Mouse (Mus musculus): ENCODE results near the gene 0610010F05Rik. TPM values are rescaled to one million over a fixed set of nuclear protein-coding genes. Genes with fewer than 3 reads are reported as not detected.

0610010F05Rik gene
- polyA plus RNA-seq, 1 experiment from 2014 or later = 21.3 TPM

DNA sequence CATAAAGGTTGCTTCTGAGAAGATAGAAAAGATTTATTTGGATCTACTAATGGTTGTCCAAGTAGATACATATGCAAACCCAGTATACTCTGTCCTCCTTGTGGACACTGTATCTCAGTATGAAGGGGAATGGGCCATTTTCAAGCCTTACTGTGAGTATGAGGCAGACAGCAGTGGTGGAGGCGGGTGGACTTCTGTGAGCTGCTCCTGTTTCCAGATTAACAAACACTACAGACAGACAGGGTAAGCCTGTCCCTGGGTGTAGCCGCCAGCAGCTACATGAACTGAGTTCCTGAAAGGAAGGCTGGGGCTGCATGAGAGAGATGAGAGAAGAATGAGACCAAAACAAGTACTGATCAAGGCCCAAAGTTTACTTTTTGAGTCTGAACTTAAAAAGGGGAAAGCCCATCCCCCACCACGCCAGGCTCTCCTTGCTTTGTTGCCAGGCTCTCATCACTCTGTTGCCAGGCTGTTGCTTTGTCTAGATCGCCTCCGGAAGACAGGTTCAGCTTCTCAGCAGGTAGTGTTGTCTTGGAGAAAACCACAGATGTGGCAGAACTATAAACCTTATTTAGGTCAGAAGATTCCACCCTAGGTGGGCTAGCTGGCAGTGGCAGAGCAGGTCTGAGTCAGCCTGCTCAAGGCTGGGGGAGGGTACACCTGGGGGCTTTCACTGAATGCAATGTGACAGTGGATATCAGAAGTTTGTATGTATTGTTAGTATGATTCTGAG lies 112.8 kb downstream of the 0610010F05Rik start, which contains the start of gene 1700093K21Rik:
TSS of gene 1700093K21Rik (minus strand) at position 683 of the 733 bp plus-strand sequence.
- WGBS = 61% methylated on average over 5 of the region's 5 CpGs
- ATAC-seq (replicated peaks; ENCODE audit: low FRiP score) (no peak), DNase-seq (ENCODE audit: low spot score) (no peak)
- no peak within 1 kb of the TSS for H3K9ac ChIP-seq (ENCODE audit: low read depth, low read length)
- H3K27me3 ChIP-seq (replicated peaks; ENCODE audit: control insufficient read depth, insufficient read depth, low read length) = no peaks in the 10 kb centered on the region
- no peak within 1 kb of the TSS for H3K4me2 ChIP-seq
- no peaks in the 10 kb centered on the region for H3K36me3 ChIP-seq (ENCODE audit: control insufficient read depth, insufficient read depth, low read length)
- H3K27ac ChIP-seq (ENCODE audit: low read depth, low read length) = no peak within 1 kb of the TSS
- H3K9me3 ChIP-seq (ENCODE audit: control insufficient read depth, low read length) = no peaks in the 10 kb centered on the region
- H3K4me3 ChIP-seq (ENCODE audit: low read depth, low read length) = no peak within 1 kb of the TSS
- H3K4me1 ChIP-seq (replicated peaks; ENCODE audit: control insufficient read depth, insufficient read depth, low read length) = no peaks in the 10 kb centered on the region

DNA sequence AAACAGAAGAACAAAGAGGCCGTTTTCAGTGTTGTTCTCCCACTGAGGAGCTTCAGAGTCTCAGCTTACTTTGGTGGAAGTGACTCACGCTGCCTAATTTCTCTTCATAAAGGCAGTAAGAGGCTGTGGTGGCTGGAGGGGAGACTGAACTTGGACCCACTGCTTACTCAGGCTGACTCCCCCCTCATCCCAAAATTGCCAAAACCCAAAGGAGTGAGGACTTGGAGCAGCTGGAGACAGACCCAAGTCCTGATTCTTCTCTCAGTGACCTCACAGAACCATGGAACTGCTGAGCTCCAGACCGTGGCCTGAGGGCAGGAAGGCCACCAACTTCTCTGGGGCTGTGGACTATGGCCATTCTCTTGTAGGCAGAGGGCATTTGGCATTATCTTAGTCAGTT lies 114.5 kb downstream of the 0610010F05Rik start:
- no peak overlapping the region for H3K9ac ChIP-seq (ENCODE audit: low read depth, low read length)
- no peak for ATAC-seq (replicated peaks; ENCODE audit: low FRiP score)
- no peaks in the 10 kb centered on the region for H3K4me1 ChIP-seq (replicated peaks; ENCODE audit: control insufficient read depth, insufficient read depth, low read length)
- no peak overlapping the region for H3K27ac ChIP-seq (ENCODE audit: low read depth, low read length)
- 78% methylated on average over 3 of the region's 3 CpGs for WGBS
- DNase-seq (ENCODE audit: low spot score) = no peak
- no peak overlapping the region for H3K4me2 ChIP-seq
- no peaks in the 10 kb centered on the region for H3K27me3 ChIP-seq (replicated peaks; ENCODE audit: control insufficient read depth, insufficient read depth, low read length)
- no peak overlapping the region for H3K4me3 ChIP-seq (ENCODE audit: low read depth, low read length)
- H3K36me3 ChIP-seq (ENCODE audit: control insufficient read depth, insufficient read depth, low read length) = no peaks in the 10 kb centered on the region
- no peaks in the 10 kb centered on the region for H3K9me3 ChIP-seq (ENCODE audit: control insufficient read depth, low read length)

DNA sequence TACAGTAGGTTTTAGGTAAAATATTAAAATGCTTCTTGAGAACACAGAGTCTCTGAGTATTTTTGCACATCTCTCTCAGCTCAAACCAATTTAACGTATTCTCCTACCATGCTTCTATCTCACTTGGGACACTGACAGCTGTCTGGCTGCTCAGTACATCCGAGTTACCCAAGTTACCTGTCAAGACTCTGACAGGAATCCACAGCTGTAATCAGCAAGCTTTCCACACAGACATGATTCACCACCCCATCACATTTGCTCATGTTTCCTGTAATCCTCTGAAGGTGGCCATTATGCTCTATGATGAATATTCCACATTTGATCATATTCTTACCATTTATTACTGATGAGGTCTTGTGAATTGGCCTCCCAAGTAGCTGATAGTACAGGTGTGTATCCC lies 118.1 kb downstream of the 0610010F05Rik start:
- ATAC-seq (replicated peaks; ENCODE audit: low FRiP score) = no peak
- Histone ChIP-seq H3K27me3 (replicated peaks; ENCODE audit: control insufficient read depth, insufficient read depth, low read length) (no peaks in the 10 kb centered on the region), H3K4me3 (ENCODE audit: low read depth, low read length) (no peak overlapping the region), H3K9ac (ENCODE audit: low read depth, low read length) (no peak overlapping the region), H3K27ac (ENCODE audit: low read depth, low read length) (no peak overlapping the region), H3K9me3 (ENCODE audit: control insufficient read depth, low read length) (no peaks in the 10 kb centered on the region), H3K4me1 (replicated peaks; ENCODE audit: control insufficient read depth, insufficient read depth, low read length) (no peaks in the 10 kb centered on the region), H3K4me2 (no peak overlapping the region), H3K36me3 (ENCODE audit: control insufficient read depth, insufficient read depth, low read length) (no peaks in the 10 kb centered on the region)
- 59% methylated on average over 2 of the region's 2 CpGs for WGBS
- DNase-seq (ENCODE audit: low spot score) = no peak

Other genes starting within 250 kb of the 0610010F05Rik start
- 76.8 and 79.6 TPM in 2 replicates for gene Ahsa2, start 135.6 kb downstream of the 0610010F05Rik start, polyA plus RNA-seq (2014; fragmentation: Nextera tagmentation; extraction: Ambion mirVana)
- not detected in 2 replicates for gene 1700093K21Rik, start 112.5 kb downstream of the 0610010F05Rik start, polyA plus RNA-seq (2014; fragmentation: Nextera tagmentation; extraction: Ambion mirVana)
- 28.2 and 32.6 TPM in 2 replicates for gene Pus10, start 32.0 kb upstream of the 0610010F05Rik start, polyA plus RNA-seq (2014; fragmentation: Nextera tagmentation; extraction: Ambion mirVana)
- gene Pex13, start 32.3 kb upstream of the 0610010F05Rik start, polyA plus RNA-seq (2014; fragmentation: Nextera tagmentation; extraction: Ambion mirVana) = 21.0 and 27.6 TPM in 2 replicates
- gene Rel, start 137.3 kb upstream of the 0610010F05Rik start, polyA plus RNA-seq (2014; fragmentation: Nextera tagmentation; extraction: Ambion mirVana) = 0.67 and 0.79 TPM in 2 replicates